Mouse (Mus musculus) erythroblast, embryonic 14.5 days (primary cell): ENCODE results near the gene Ilk.

Experiments used
- GATA1 ChIP-seq: IDR thresholded peaks from 2 replicates; pipeline ENCODE4 v1.6.1; 2012; ENCODE audit warnings: low read length, inconsistent platforms, mixed read lengths
- TAL1 ChIP-seq: IDR thresholded peaks from 3 replicates; pipeline ENCODE4 v1.6.1; 2012; ENCODE audit warnings: low read length, inconsistent platforms, mixed read lengths

GRCm38 (mm10) chr7:105690875-105691274 is 45.5 kb upstream of the Ilk start:
- TF ChIP-seq TAL1: no peak
- no peak for TF ChIP-seq GATA1
